ENCODE assay signal across 8 mouse cellular contexts in the genomic region with DNA sequence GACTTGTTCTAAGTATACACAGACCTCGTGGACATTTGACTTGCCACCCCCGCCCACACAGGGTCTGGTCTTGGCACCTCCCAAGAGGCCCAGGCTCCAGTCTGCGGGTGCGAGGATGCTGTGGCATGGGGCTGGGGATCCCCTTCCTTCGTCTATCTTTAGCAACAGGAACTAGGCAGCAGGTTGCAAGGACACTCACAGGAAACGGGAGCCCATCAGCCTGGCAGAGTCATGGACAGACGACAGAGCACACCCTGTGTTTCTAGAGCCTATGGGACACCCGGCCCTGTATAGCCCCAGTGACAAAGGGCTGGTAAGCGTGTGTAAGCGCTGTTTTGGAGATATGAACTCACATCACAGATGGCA. TPM values are rescaled to one million over a fixed set of nuclear protein-coding genes. Genes with fewer than 3 reads are reported as not detected.
DNase-seq lines count a peak whose midpoint lies in the region; ATAC-seq and TF ChIP-seq lines count a peak whose summit lies in the region.

No protein-coding gene starts in this region.

- no peak overlapping the region for H3K4me3 ChIP-seq in forebrain, embryonic 11.5 days (ENCODE audit: low read depth, low read length)
- no peak overlapping the region for H3K4me3 ChIP-seq in forebrain, embryonic 10.5 days
- no peak overlapping the region for H3K4me3 ChIP-seq in C2C12 (ENCODE audit: insufficient read depth, poor library complexity, severe bottlenecking)
- H3K4me3 ChIP-seq in heart, embryonic 13.5 days = no peak overlapping the region

- WGBS in forebrain, embryonic 11.5 days = 83% methylated on average over 10 of the region's 10 CpGs
- WGBS in forebrain, embryonic 10.5 days = 87% methylated on average over 10 of the region's 10 CpGs
- WGBS in heart, embryonic 13.5 days = 35% methylated on average over 10 of the region's 10 CpGs

- TF ChIP-seq CTCF in C2C12 (IDR thresholded peaks at IDR 0.05; ENCODE audit: control insufficient read depth, insufficient read depth, insufficient read length) = no peak

- H3K4me2 ChIP-seq in forebrain, embryonic 11.5 days (ENCODE audit: low read depth, low read length, severe bottlenecking) = no peak overlapping the region
- no peak overlapping the region for H3K4me2 ChIP-seq in heart, embryonic 13.5 days

- 0 out of 2 replicates have a peak overlapping the region, but pooled peaks have one; percentile 5 for H3K9ac ChIP-seq in forebrain, embryonic 11.5 days (ENCODE audit: low read length)
- peak overlapping the region; percentile 24; the same call in 1 of the 2 replicates for H3K9ac ChIP-seq in heart, embryonic 13.5 days

- DNase-seq in forebrain, embryonic 11.5 days (ENCODE audit: low spot score) = no peak
- no peak for DNase-seq in forebrain, embryonic 10.5 days (ENCODE audit: extremely low spot score, low spot score)
- DNase-seq in lung, postnatal 10 days = peak; percentile 71
- DNase-seq in urinary bladder, postnatal 10 days (ENCODE audit: low spot score) = no peak
- DNase-seq in adrenal gland, adult 8-10 months = no peak

- H3K4me1 ChIP-seq in forebrain, embryonic 11.5 days (replicated peaks; ENCODE audit: control insufficient read depth, insufficient read depth, low read length) = peaks cover 18% of the 10 kb centered on the region
- H3K4me1 ChIP-seq in forebrain, embryonic 10.5 days = peaks cover 60% of the 10 kb centered on the region
- H3K4me1 ChIP-seq in heart, embryonic 13.5 days = peaks cover 79% of the 10 kb centered on the region

- H3K36me3 ChIP-seq in forebrain, embryonic 11.5 days (ENCODE audit: control insufficient read depth, insufficient read depth, low read length) = peaks cover 12% of the 10 kb centered on the region
- peaks cover 82% of the 10 kb centered on the region for H3K36me3 ChIP-seq in forebrain, embryonic 10.5 days (replicated peaks)
- H3K36me3 ChIP-seq in C2C12 (ENCODE audit: control insufficient read depth, insufficient read depth) = peaks cover 76% of the 10 kb centered on the region
- H3K36me3 ChIP-seq in heart, embryonic 13.5 days = peaks cover 67% of the 10 kb centered on the region

- peak overlapping the region; percentile 2 for H3ac ChIP-seq in C2C12 (ENCODE audit: control insufficient read depth, insufficient read length, low read depth)

- no peaks in the 10 kb centered on the region for H3K9me3 ChIP-seq in forebrain, embryonic 11.5 days (ENCODE audit: control insufficient read depth, low read length)
- no peaks in the 10 kb centered on the region for H3K9me3 ChIP-seq in forebrain, embryonic 10.5 days
- H3K9me3 ChIP-seq in heart, embryonic 13.5 days = no peaks in the 10 kb centered on the region

- H3K27me3 ChIP-seq in forebrain, embryonic 11.5 days (ENCODE audit: control insufficient read depth, insufficient read depth, low read length) = no peaks in the 10 kb centered on the region
- peaks cover 3% of the 10 kb centered on the region; the same call in 1 of the 2 replicates for H3K27me3 ChIP-seq in forebrain, embryonic 10.5 days (ENCODE audit: poor library complexity, severe bottlenecking)
- H3K27me3 ChIP-seq in C2C12 (ENCODE audit: control insufficient read depth, insufficient read depth, insufficient read length) = no peaks in the 10 kb centered on the region
- no peaks in the 10 kb centered on the region for H3K27me3 ChIP-seq in heart, embryonic 13.5 days (replicated peaks)

- peaks cover 26% of the 10 kb centered on the region for H3K79me3 ChIP-seq in C2C12 (ENCODE audit: low read depth)

- no peak for ATAC-seq in forebrain, embryonic 11.5 days (replicated peaks; ENCODE audit: low FRiP score)
- ATAC-seq in heart, embryonic 13.5 days (ENCODE audit: extremely low read depth, insufficient number of reproducible peaks, low FRiP score, low TSS enrichment) = 0 out of 2 replicates have a peak, but pooled peaks have one; percentile 14
- no peak for ATAC-seq in megakaryocyte-erythroid progenitor cell, adult 5-6 weeks (replicated peaks; ENCODE audit: low FRiP score, low TSS enrichment, poor library complexity, severe bottlenecking)

- peaks cover 63% of the 10 kb centered on the region for H3K79me2 ChIP-seq in C2C12 (ENCODE audit: control insufficient read depth, insufficient read depth)

- no peak overlapping the region for H3K27ac ChIP-seq in forebrain, embryonic 11.5 days (ENCODE audit: low read depth, low read length)
- no peak overlapping the region; the same call in 1 of the 2 replicates for H3K27ac ChIP-seq in forebrain, embryonic 10.5 days
- H3K27ac ChIP-seq in heart, embryonic 13.5 days (replicated peaks) = peak overlapping the region; percentile 79

TF ChIP-seq in C2C12, 6 proteins besides CTCF, POLR2A, EP300 and RAD21:
- TF ChIP-seq MAX (IDR thresholded peaks at IDR 0.05) = no peak
- no peak for TF ChIP-seq USF1 (IDR thresholded peaks at IDR 0.05; ENCODE audit: low read depth)
- no peak for TF ChIP-seq CEBPB (IDR thresholded peaks at IDR 0.05; ENCODE audit: low read depth)
- no peak for TF ChIP-seq MYOD1 (IDR thresholded peaks at IDR 0.05; ENCODE audit: control insufficient read depth, insufficient read length, low read depth)
- TF ChIP-seq FOSL1 (IDR thresholded peaks at IDR 0.05; ENCODE audit: insufficient read depth, low read length, poor library complexity, severe bottlenecking) = no peak

RNA-seq across cellular contexts. Expression of gene Rflna, which starts 49.2 kb away (rescaled TPM):
- polyA plus RNA-seq in forebrain, embryonic 11.5 days (2014; fragmentation: Nextera tagmentation; extraction: Ambion mirVana) = 4.5 and 6.0 TPM in 2 replicates
- polyA plus RNA-seq in forebrain, embryonic 10.5 days (2016; fragmentation: Nextera tagmentation; extraction: Ambion mirVana) = 3.4 and 4.3 TPM in 2 replicates
- polyA plus RNA-seq in C2C12 (2012; fragmentation: generic; extraction: Trizol) = 0.19 TPM
- polyA plus RNA-seq in heart, embryonic 13.5 days (2015; fragmentation: Nextera tagmentation; extraction: Ambion mirVana) = 1.1 and 1.6 TPM in 2 replicates
- not detected in 2 replicates for total RNA-seq in megakaryocyte-erythroid progenitor cell, adult 5-6 weeks (2014; fragmentation: Nextera tagmentation)
- total RNA-seq in megakaryocyte-erythroid progenitor cell, adult 5-6 weeks (2017) = not detected in 2 replicates
- 1 to 10 TPM; 2.4 to 4.6 (median 3.4) TPM for total RNA-seq in adrenal gland, adult 8-10 months (2022)
